Mouse (Mus musculus) bone marrow, adult 2 months (tissue): ENCODE measurements at regions not wholly inside any gene's neighbourhood (a gene's known extent, or its start where the extent isn't known, plus 50 kb on each side); places are given as distances from the start of the nearest gene placed in this dataset.

Experiments used
- H3K27ac ChIP-seq: fragments of 200-500 bp; 2 replicates; pipeline ENCODE4 v1.5.1; 2012; ENCODE audit warnings: low read depth, mild to moderate bottlenecking, control low read depth, inconsistent platforms, low read length; ENCODE audit not compliant: control insufficient read depth, poor library complexity, insufficient read depth
- H3K4me1 ChIP-seq: fragments of 200-500 bp; 2 replicates; pipeline ENCODE4 v1.6.1; 2011; ENCODE audit warnings: low read length; ENCODE audit not compliant: control insufficient read depth, insufficient read depth
- H3K4me3 ChIP-seq: fragments of 200-500 bp; replicated peaks from 2 replicates; pipeline ENCODE3; 2011; ENCODE audit warnings: mild to moderate bottlenecking, low read depth, low read length, control low read depth; ENCODE audit not compliant: control insufficient read depth
- CTCF ChIP-seq: fragments of 200-500 bp; IDR thresholded peaks from 2 replicates; pipeline ENCODE4 v1.5.1; 2011; ENCODE audit warnings: low read length, control low read depth; ENCODE audit not compliant: control insufficient read depth, insufficient read depth
- POLR2A ChIP-seq: fragments of 200-500 bp; IDR thresholded peaks from 2 replicates; pipeline ENCODE4 v1.6.1; 2011; ENCODE audit warnings: low read depth, mild to moderate bottlenecking, control low read depth, low read length, borderline replicate concordance; ENCODE audit not compliant: control insufficient read depth
- WGBS: fragments of 180-500 bp; shearing (Covaris S2); methylation state at CpG from one replicate; pipeline ENCODE4 v1.1.7; 2018; 5-methylcytosine and 5-hydroxymethylcytosine counted together

DNA sequence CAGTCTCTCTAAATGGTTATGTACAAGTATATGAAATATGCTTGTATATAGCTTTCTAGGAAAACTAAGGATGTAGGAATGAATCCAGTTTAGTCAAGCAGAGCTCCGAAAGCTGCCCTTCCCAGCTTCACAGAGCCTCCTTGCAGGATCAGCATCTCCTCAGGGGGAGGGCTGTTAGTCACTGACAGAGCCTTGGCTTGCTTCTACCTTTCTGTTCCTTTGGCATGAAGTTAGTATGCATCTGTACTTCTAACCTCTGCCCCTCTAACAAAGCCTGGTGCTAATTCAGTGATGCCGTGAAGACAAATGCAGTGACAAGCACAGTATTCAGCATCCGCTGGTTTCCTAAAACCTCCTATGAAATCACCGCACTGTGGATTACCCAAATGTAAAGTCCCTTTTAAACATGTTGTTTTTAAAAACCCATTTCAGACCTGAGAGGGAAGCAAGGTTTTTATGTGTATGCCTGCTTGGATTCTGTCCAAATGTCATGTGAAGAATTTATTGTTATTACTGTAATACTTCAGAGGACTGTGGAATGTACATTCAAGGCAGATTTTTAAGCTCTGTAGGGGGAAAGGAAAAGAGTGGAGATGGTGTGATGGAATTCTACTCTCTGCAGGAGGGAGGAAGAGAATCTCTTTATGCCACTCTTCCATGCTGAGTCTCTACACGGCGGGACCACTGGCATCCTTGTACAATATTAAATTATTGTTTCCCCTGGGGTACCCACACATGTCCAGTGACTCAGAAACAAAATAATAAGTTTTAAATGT, 86.1 kb upstream of the Dkk2 start:
- WGBS: 81% methylated on average over 6 of the region's 6 CpGs
- H3K4me1 ChIP-seq: no peaks in the 10 kb centered on the region

GRCm38 (mm10) chr3:132006191-132006590, 78.9 kb upstream of the Dkk2 start:
- H3K4me1 ChIP-seq: no peaks in the 10 kb centered on the region
- WGBS: 83% methylated on average over 7 of the region's 7 CpGs
- TF ChIP-seq CTCF: no peak
- TF ChIP-seq POLR2A: no peak
- H3K27ac ChIP-seq: no peak overlapping the region
- no peak overlapping the region for H3K4me3 ChIP-seq

More for the DNA sequence above, 86.1 kb upstream of the Dkk2 start:
- H3K27ac ChIP-seq: no peak overlapping the region
- H3K4me3 ChIP-seq: no peak overlapping the region
- TF ChIP-seq POLR2A (no peak), CTCF (no peak)

DNA sequence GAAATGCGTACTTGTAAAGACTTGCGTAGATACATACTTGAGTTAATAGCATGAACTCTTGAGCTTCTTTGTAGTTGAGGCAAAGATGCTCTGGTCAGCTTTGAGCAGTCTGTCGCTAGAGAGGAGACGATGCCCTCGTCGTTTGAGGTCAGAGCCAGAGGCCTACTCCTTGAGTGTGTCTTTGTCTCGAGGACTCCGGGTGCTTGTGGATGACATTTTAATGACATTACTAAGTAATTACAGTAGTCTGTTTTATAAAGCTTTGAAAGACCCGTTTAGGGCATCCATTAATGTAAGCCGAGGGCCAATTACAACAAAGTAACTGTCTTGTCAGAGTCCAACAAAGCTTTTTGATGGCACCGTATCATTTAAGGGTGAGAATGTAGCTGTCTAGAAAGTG, 78.2 kb upstream of the Dkk2 start:
- no peak overlapping the region for H3K27ac ChIP-seq
- H3K4me1 ChIP-seq: no peaks in the 10 kb centered on the region
- 86% methylated on average over 11 of the region's 11 CpGs for WGBS
- no peak for TF ChIP-seq CTCF
- TF ChIP-seq POLR2A: no peak
- no peak overlapping the region for H3K4me3 ChIP-seq

- Histone ChIP-seq H3K4me3 (no peak overlapping the region), H3K4me1 (no peaks in the 10 kb centered on the region), H3K27ac (no peak overlapping the region)
- 78% methylated on average over 4 of the region's 4 CpGs for WGBS
- no peak for TF ChIP-seq POLR2A
- TF ChIP-seq CTCF: no peak
Measured at GRCm38 (mm10) chr3:132007356-132007755, 77.7 kb upstream of the Dkk2 start.

- 65% methylated on average over 6 of the region's 6 CpGs for WGBS
- no peaks in the 10 kb centered on the region for H3K4me1 ChIP-seq
- no peak overlapping the region for H3K4me3 ChIP-seq
- TF ChIP-seq POLR2A (no peak), CTCF (no peak)
- no peak overlapping the region for H3K27ac ChIP-seq
Measured at GRCm38 (mm10) chr3:132015205-132015604, 69.9 kb upstream of the Dkk2 start.

DNA sequence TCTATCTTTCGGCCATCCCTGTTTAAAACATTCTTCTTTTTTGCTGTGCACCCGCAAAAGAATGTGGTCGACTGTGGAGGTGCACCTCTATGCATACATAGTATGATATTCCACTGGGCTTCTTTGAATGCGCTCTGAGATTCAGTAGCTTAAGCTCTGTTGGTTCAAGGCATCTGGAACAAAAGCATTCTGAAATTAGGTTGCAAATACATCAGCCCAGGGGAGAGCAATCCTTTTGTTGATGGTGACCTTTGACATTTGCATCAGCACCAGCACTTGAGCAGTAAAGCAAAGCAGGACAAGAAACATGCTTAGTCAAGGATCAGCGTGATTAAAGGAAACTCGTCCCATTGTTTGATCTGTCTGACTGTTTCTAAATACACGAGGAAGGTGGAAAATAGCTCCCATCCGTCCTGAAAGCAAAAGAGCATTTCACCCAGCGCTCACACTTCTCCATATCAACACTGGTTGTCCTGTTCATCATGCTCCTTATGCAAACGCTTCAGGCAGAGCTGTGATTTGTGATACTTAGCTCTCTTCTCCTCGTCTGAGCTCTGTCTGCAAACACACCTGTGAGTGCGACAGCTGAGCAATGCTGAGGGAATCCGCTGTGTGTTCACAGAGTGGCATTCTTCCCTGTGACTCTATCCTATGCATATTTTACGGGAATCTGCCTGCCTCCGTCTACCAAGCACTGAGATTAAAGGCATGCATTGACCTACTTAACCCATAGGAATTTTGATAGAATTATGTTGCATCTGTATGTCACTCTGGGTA, 67.4 kb upstream of the Dkk2 start:
- no peak overlapping the region for H3K27ac ChIP-seq
- WGBS: 78% methylated on average over 15 of the region's 15 CpGs
- H3K4me1 ChIP-seq: no peaks in the 10 kb centered on the region
- no peak overlapping the region for H3K4me3 ChIP-seq
- TF ChIP-seq POLR2A (no peak), CTCF (no peak)

DNA sequence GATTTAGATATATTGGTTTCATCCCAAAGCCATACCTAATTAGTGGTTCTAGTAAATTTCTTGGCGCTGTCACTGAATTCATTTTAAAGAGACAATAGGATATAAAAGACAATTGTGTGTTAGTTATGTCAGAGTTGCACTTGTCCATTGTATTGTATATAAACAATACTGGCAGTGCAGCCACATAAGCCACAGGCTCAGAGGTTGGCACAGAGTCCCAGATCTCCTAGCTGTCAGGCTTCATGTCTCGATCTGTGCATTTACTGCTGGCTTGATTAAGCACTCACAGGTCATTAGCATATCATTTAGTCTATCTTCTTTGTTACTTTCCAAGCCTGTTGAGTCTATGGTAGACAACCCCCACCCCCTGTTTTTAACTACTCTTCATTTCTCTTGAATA, 66.6 kb upstream of the Dkk2 start:
- 71% methylated on average over 2 of the region's 2 CpGs for WGBS
- TF ChIP-seq CTCF (no peak), POLR2A (no peak)
- Histone ChIP-seq H3K27ac (no peak overlapping the region), H3K4me1 (no peaks in the 10 kb centered on the region), H3K4me3 (no peak overlapping the region)

GRCm38 (mm10) chr3:132022032-132022431, 63.1 kb upstream of the Dkk2 start:
- no peaks in the 10 kb centered on the region for H3K4me1 ChIP-seq
- TF ChIP-seq POLR2A (no peak), CTCF (no peak)
- no peak overlapping the region for H3K27ac ChIP-seq
- no peak overlapping the region for H3K4me3 ChIP-seq
- 10% methylated on average over 4 of the region's 4 CpGs for WGBS

GRCm38 (mm10) chr3:132023342-132023741, 61.8 kb upstream of the Dkk2 start:
- Histone ChIP-seq H3K4me3 (no peak overlapping the region), H3K4me1 (no peaks in the 10 kb centered on the region), H3K27ac (no peak overlapping the region)
- WGBS: 86% methylated on average over 6 of the region's 6 CpGs
- no peak for TF ChIP-seq CTCF
- TF ChIP-seq POLR2A: no peak
